Mouse (Mus musculus): ENCODE measurements around the gene Gm10295. TPM values are rescaled to one million over a fixed set of nuclear protein-coding genes. Genes with fewer than 3 reads are reported as not detected.

Gene Gm10295
- total RNA-seq, 2 experiments from 2014 or later: not detected

DNA sequence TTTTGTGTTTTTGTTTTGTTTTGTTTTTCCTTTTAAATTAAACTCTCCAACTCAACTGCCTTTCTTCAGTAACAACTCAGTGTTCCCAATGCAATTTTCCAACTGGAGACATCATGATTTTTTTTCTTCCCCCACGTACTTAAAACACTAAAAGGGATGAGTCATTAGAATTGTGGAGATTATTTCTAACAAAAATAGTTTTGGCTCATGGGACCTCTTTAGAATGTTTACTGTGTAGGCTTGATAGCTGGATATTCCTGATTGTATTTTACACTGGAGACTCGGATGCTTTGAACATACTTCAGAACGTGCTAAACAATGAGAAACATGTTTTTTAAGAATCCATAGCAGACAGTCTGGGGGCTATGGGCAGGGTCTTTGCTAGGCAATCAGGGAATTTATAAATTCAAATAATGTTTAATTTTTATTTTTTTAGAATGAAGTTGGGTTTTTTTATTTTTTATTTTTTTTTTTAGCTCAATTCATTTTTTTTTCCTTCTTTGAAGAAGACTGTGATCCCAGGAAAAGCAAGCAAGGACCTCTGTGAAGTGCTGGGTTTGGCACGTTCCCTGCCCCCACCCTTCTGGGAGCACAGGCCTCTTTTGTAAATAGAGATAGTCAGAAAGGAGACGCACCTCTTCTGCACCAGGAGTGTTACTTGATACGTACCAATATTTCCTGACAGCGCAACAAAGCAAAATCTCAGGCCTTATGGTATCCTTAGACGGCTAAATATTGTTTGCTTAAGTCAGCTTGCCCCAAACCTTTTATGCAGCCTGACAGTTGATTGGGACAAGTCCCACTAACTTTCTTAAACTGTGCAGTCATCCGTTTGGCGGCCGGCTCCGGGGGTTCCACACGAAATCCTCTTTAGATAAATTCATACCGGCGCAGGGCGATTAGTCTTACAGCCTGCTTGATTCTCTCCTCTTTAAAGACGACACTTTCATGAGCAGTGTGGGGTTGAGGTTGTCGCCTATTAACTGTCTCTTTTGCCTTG is 28.8 kb upstream of the Gm10295 start:
- intact Hi-C loops (cut with DNase I): loop anchor here (2.0 to 10.0 kb wide), 4 partner anchors 33 to 1035 kb away; no protein-coding TSS in a partner anchor
- Histone ChIP-seq H3K4me3 (no peak overlapping the region), H3K27ac (peak overlapping the region; percentile 46)
- no peak for DNase-seq
- no peak for TF ChIP-seq CTCF (IDR thresholded peaks at IDR 0.05)

DNA sequence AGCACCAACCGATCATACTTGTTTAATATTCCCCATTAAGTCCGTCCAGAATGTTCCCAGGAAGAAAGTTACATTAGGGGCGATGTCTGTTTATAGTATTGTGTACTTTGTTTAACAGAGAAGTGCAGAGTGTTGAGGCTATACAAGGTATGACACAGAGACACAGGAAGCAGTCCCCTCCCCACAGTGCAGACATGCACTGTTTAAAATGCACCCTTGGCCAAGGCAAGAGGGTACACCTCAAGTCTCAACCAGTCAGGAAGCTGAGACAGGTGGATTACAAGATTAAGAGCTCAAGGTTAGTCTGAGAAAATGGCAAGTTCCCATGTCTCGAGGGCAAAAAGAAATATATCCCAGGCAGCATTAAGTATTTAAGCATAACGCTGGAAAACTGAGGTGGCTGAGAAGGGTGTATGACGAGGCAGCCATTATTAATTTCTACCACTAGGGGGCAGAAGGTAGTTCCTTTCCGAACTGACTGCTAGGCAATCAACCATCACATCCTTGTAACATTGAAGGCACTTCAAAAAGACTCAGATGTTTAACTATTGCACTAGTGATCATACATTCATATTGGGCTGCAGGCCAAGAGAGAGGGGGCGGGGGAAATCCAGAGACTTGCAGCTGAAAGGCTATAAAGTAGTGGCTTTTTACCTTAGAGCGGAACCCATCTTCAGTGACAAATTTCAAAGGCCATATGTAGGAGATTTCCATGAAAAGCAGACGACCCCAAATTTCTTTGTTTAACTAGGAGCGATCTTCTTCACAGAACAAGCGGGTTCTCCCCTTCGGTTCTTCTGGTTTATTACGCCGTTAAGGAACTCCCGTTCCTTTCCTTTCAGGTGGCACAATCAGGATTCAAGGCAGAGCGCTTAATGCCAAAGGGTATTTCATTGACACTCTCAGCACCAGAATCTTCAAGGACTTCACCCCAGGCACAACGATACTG is 27.8 kb upstream of the Gm10295 start:
- DNase-seq: no peak
- Histone ChIP-seq H3K4me3 (no peak overlapping the region), H3K27ac (peak overlapping the region; percentile 13; the same call in 1 of the 2 replicates)
- TF ChIP-seq CTCF (IDR thresholded peaks at IDR 0.05): peak; percentile 81
- intact Hi-C loops (cut with DNase I): loop anchor here (2.0 to 10.0 kb wide), 3 partner anchors 34 to 1034 kb away; no protein-coding TSS in a partner anchor

DNA sequence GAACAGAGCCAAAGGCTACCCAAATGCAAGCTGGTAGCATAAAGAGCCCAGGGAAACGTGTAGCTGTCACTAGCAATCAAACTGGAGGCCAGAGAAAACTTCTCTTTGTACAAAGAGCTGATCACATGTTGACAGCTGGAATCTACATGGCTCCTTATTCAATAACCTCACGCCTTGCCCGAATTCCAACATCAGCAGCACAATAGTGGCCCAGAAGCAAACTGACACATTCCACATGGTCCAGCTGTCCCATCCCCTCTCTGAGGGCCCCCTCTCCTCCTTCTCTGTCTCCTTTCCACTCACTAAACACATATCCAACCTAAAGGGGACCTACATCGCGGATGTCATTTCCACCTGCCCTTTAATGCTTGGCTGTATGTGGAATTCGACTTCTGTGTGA is 26.7 kb upstream of the Gm10295 start:
- no peak overlapping the region for H3K4me3 ChIP-seq
- no peak for TF ChIP-seq CTCF (IDR thresholded peaks at IDR 0.05)
- no peak overlapping the region for H3K27ac ChIP-seq
- DNase-seq: no peak
- intact Hi-C loops (cut with DNase I): loop anchor here (2.0 to 10.0 kb wide), 3 partner anchors 35 to 1033 kb away; no protein-coding TSS in a partner anchor

DNA sequence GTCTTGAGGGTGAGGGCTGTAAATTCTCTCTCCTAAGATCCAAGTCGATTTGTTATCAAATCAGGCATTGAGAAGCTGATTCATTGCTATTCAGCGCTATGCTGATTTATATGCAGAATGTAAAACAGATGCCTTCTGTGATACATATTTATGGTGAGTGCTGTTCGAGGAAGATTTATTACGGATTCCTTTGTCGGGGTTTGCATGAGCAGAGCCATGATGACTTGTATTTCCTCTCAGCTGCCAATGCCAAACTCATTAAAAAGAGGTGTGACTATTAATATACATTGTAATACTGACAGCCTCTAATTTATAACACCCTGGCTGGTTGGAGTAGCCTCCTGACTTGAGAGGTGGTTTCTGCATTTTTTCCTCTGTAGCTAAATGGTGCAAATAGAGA is 22.8 kb upstream of the Gm10295 start:
- TF ChIP-seq CTCF (IDR thresholded peaks at IDR 0.05): no peak
- DNase-seq: no peak
- intact Hi-C loops (cut with DNase I): loop anchor here (10.0 kb wide), 1 partner anchor 1029 kb away; no protein-coding TSS in a partner anchor
- H3K4me3 ChIP-seq: no peak overlapping the region
- H3K27ac ChIP-seq: no peak overlapping the region

DNA sequence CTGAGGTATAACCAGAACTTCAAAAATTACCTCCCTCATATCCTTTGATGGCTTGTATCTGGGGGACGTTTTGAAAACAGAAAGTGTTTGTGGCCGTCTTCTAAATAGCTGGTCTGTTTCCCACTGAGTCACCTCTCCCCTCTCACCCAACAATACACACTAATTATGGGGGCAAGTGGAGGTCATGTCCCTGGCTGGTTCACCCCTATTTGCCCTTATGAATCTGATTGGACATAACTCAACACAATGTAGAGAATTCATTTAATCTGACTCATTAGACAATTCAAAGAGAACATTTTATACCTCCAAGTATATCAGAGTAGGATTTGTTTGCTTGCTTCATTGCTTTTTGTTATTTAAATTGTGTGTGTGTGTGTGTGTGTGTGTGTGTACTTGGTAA is 20.6 kb upstream of the Gm10295 start:
- no peak overlapping the region for H3K4me3 ChIP-seq
- H3K27ac ChIP-seq: peak overlapping the region; percentile 46; the same call in 1 of the 2 replicates
- intact Hi-C loops (cut with DNase I): loop anchor here (10.0 kb wide), 1 partner anchor 1027 kb away; no protein-coding TSS in a partner anchor
- DNase-seq: no peak
- TF ChIP-seq CTCF (IDR thresholded peaks at IDR 0.05): no peak

DNA sequence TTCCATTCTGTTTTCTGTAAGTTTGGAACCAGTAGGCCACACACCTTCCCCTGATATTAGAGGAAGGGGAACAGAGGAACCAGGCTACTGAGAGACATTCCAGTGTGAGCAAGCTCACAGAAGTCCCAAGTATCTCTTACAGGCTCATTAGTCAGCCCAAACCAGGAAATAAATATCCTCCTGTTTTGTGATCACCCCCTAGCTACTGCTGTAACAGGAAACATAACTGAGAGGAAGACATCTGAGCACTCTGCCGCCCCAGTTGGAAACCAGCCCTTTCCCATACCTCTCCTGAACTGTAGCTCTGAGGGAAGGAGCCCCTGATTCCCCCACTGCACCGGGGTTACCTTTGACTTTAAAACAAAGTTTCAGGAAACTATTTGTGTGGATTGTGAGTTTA is 19.5 kb upstream of the Gm10295 start:
- Histone ChIP-seq H3K27ac (peak overlapping the region; percentile 58), H3K4me3 (no peak overlapping the region)
- peak; percentile 26 for DNase-seq
- TF ChIP-seq CTCF (IDR thresholded peaks at IDR 0.05): no peak
- intact Hi-C loops (cut with DNase I): loop anchor here (10.0 kb wide), 1 partner anchor 1026 kb away; no protein-coding TSS in a partner anchor

DNA sequence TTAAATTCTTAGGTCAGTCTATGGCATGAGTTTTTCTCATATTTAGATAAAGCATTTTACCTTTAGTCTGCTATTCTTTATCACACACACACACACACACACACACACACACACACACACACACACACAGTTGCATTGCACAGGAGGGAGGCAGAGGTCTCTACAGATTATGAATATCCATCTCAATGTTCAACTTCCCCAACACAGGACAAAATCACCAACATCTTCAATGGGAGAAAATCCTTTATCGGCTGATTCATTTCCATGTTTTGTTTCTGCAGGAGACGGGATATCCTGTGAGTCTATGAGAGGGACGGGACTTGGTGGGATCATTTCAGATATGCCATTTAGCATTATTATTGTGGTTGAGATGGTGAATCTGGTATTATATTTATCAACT is 18.8 kb upstream of the Gm10295 start:
- TF ChIP-seq CTCF (IDR thresholded peaks at IDR 0.05): no peak
- intact Hi-C loops (cut with DNase I): loop anchor here (10.0 kb wide), 1 partner anchor 1025 kb away; no protein-coding TSS in a partner anchor
- peak overlapping the region; percentile 58; the same call in 1 of the 2 replicates for H3K27ac ChIP-seq
- no peak for DNase-seq
- H3K4me3 ChIP-seq: no peak overlapping the region

DNA sequence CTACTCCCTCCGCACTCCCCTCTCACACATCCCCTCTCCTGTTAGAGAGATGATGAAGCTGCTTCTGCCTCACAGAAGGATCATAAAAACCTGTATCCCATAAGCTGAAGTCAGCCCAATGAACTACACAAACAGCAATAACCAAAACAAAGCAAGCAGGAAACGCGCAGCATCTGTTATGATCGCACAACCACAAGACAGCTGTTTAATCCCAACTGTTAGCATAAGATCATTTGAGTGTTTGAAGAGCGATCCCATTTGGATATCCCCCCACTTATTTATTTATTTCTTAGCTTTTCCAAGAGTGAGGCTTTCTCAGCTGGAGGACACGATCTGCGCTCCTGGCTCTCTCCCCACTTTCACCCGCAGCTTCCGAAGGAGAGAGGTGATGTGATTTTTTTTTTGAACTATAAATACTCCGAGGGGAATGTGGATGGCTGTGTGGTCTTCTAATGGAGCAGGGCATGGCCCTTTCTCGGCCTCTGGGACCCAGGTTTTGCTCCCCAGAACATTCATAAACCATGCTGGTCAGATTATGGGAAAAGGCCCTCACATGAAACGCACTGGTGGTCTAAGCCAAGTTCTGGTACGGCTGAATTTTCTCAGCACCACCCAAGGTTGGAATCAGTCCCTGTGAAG is 17.4 kb upstream of the Gm10295 start:
- TF ChIP-seq CTCF (IDR thresholded peaks at IDR 0.05): no peak
- intact Hi-C loops (cut with DNase I): no loop called here
- Histone ChIP-seq H3K27ac (peak overlapping the region; percentile 59), H3K4me3 (peak overlapping the region; percentile 21; the same call in 1 of the 2 replicates)
- DNase-seq: no peak

DNA sequence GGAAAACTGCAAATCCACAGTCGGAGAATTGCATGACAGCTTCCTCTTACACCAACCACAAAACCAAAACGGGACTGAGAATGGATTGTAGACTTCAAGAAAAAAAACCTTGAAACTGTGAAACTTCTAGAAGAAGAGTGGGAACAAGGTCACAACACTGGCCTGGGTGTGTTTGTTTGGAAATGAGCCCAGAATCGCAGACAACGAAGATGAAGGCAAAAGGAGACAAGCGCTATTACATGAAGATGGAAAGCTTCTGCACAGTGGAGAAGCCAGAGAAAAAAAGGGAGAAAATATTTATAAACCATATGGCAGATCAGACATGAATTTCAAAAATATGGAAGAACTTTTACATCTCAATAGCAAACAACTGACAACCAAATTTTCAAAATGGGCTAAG is 4.3 kb upstream of the Gm10295 start:
- intact Hi-C loops (cut with DNase I): no loop called here
- DNase-seq: no peak
- Histone ChIP-seq H3K4me3 (no peak overlapping the region), H3K27ac (no peak overlapping the region)
- TF ChIP-seq CTCF (IDR thresholded peaks at IDR 0.05): no peak

DNA sequence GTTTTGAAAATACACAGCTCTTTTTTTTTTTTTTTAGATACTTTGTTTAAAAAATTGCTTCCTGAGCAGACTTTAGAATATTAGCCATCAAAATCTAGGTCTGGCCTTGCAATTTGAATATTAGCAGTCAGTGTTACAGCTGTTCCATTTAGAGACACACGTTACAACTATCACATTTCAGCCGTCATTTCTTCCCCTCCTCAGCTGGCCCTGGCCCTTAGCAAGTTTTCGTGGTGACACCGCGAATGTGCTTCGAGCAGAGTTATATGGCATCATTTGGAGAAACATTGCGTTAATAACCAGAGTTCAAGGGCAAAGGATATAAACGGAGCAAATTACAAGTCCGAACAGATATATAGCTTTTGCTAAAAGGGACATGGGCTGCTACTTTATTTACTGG is 2.4 kb downstream of the Gm10295 start:
- H3K27ac ChIP-seq: no peak overlapping the region
- TF ChIP-seq CTCF (IDR thresholded peaks at IDR 0.05): no peak
- intact Hi-C loops (cut with DNase I): no loop called here
- no peak for DNase-seq
- no peak overlapping the region for H3K4me3 ChIP-seq

DNA sequence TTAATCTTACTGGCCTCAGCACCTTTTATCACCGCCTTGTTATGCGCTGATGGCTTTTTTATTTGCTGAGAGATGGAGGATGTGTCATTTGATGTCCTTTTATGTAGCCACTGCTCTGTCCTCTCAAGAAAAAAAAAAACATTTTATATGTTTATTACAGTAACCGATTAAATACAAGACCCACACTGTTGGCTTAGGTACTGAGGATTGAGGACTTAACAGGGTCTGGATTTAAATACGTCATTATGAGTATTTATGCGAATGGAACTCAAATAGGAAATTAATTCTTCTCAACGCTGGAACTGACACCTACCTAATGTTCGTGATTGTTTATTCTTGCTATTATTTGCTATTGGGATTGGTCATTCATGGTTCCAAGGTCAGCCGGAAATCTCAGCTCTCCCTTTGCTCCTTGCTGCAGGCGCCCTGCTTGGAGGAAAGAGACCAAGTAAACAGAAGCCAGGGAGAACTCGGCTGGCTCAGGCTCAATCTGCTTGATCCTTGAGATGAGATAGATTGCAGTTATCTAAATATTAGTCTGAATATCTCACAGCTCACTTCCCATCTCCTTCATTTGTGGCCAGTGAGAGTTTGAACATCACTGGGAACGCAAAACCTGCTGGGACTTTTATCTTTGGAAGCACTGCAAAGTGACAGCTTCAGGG is 26.2 kb downstream of the Gm10295 start:
- Histone ChIP-seq H3K4me3 (no peak overlapping the region), H3K27ac (no peak overlapping the region)
- DNase-seq: no peak
- TF ChIP-seq CTCF (IDR thresholded peaks at IDR 0.05): no peak
- intact Hi-C loops (cut with DNase I): no loop called here

Measured in gastrocnemius, adult 2 months (tissue).